Mouse (Mus musculus) brain, embryonic 18.5 days (tissue): ENCODE results near the gene Zfp566.

Experiments used
- DNase-seq: peaks from one replicate; pipeline ENCODE4 v3.0.0-alpha.2; 2012; ENCODE audit warnings: low read depth, low spot score

Gene Zfp566

GRCm38 (mm10) chr7:30053591-30053990, 36.7 kb downstream of the Zfp566 start:
- no peak for DNase-seq

- peak; percentile 77 for DNase-seq
Measured at GRCm38 (mm10) chr7:30050882-30051548, 39.3 kb downstream of the Zfp566 start, which contains the start of gene Zfp14. TSS of gene Zfp14 (minus strand) at chr7:30051380.

DNA sequence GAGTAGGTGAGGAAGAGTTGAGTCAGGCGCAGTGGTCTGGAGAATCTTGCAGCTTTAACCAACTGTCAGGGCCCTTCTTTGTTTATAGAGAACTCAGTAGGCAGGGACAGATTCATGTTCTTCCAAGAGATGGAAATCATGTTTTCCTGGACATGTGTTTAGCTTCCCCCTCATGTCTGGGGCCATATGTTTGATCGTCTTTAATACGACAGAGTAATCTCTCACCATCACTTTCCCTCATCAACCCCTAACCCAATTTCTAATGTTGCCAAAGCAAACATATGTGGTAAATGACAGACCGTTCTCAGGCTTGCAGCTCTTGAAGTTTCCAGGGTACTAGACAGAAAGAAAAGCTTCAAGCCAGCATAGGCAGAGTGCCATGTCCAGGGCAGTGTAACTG, 42.2 kb downstream of the Zfp566 start:
- DNase-seq = no peak

DNA sequence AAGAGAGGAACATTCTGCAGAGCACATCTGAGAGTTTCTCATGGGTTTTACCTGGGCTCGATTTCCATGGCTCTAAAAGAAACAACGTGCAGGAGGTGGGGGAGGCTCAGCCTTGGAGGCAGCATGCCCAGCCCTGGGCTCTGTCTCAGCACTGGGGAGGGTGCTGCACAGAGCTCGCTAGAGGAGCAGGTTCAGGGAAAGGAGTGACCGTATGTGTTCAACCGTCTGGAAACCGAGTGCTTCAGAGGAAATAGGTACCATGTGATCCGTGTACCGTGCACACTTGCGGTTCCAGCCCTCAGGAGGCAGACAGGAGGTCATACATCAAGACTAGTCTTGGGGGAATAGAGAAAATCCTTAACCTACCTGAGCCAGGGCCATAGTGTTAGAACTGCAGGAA, 46.0 kb downstream of the Zfp566 start:
- no peak for DNase-seq

- DNase-seq = no peak
Measured at GRCm38 (mm10) chr7:30034331-30034730, 56.0 kb downstream of the Zfp566 start.

- no peak for DNase-seq
Measured at GRCm38 (mm10) chr7:30031379-30031778, 58.9 kb downstream of the Zfp566 start.

DNA sequence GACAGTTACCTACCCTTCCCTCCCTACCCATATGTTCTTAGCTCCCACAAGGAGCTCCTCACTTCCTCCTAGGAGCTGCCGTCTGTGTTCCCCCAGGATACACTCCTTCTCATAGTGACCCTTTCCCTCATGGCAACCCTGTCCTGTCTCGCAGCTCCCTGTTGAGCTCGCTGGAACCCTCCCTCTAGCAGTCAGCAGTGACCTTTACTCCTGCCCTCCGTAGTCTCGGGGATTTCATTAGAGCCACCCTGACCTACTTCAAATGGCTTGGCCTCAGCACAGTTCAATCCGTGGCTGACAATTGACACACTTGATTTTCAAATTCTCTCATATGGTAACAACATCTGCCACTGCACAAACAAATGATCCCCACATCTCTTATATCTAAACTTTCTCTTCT, 59.6 kb downstream of the Zfp566 start:
- DNase-seq = no peak

DNA sequence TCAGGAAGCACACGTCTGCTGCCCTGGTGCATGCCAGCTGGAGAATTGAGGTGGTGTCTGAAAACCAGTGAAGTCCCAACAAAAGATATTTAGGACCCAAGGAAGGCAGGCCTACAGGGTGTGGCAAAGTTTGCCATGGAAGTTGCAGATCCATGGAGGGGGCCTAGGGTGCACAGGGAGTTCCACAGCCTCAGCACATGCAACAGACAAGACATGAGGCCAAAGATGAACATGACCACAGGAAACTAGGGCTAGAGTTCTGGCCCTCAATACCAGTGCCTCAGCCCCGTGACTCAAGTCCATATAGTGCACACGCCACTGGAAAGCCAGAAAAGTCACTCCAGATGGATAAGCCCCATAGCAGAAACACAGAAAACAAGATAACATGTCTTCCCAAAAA, 61.8 kb downstream of the Zfp566 start:
- DNase-seq = no peak
